Mouse (Mus musculus) heart, postnatal 4 days (tissue): ENCODE measurements around the gene Rgs6. TPM values are rescaled to one million over a fixed set of nuclear protein-coding genes. Genes with fewer than 3 reads are reported as not detected.

ENCODE experiments used
- DNase-seq: peaks from one replicate; pipeline ENCODE4 v3.0.0; 2021
- total RNA-seq, 2 experiments: library from RNA; stranded (reverse); gene quantifications; 2 replicates each; pipeline ENCODE4 v1.2.3; 2021

The Rgs6 gene
- total RNA-seq, 2 experiments from 2014 or later, result 20.8 to 21.5 TPM

GRCm38 (mm10) chr12:83038779-83039178 lies 450.7 kb downstream of the Rgs6 start:
- DNase-seq, result peak; percentile 15

DNA sequence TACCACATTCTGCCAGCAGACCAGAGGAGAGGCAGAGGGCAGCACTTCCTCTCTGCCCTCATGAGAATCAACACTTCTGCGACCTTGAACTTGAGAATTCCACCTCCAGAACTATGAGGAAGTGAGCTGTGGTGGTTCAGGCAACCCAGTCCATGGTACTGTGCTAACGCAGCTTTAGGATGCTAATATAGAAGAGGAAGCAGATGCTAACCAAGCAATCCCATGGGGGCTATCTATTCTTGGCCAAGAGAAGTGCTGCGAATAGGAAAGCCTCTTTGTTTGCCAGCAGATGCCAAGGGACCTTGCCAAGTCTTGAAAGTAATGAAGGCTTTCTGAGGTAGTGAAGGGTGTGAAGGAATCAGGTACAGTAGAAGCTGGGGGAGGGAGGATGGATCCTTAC lies 451.8 kb downstream of the Rgs6 start:
- no peak for DNase-seq

GRCm38 (mm10) chr12:83043980-83044620 lies 456.0 kb downstream of the Rgs6 start:
- no peak for DNase-seq

DNA sequence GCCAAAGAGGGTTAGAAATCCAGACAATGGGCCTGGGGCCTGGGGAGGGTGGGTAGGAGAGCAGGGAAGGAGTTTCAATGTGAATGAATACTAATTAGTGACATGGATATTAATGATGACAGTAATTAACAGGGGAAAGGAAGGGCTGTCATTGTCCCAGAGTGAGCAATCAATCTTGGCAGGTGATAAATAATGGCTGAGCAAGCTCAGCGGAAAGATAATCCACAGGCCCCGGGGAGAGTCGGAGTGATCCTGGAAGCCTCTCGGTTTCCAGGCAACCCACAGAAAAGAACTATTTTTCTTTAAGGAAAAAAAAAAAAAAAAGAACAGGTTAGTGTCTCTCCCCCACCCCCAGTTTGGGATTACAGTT lies 456.5 kb downstream of the Rgs6 start:
- no peak for DNase-seq

- peak; percentile 51 for DNase-seq
These were observed 457.0 kb downstream of the Rgs6 start for GRCm38 (mm10) chr12:83045001-83045531.

- DNase-seq, result no peak
These were observed 458.6 kb downstream of the Rgs6 start for GRCm38 (mm10) chr12:83046734-83047133.

GRCm38 (mm10) chr12:83047710-83048109 lies 459.6 kb downstream of the Rgs6 start:
- DNase-seq, result no peak

- no peak for DNase-seq
These were observed 462.4 kb downstream of the Rgs6 start for GRCm38 (mm10) chr12:83050514-83050913.

DNA sequence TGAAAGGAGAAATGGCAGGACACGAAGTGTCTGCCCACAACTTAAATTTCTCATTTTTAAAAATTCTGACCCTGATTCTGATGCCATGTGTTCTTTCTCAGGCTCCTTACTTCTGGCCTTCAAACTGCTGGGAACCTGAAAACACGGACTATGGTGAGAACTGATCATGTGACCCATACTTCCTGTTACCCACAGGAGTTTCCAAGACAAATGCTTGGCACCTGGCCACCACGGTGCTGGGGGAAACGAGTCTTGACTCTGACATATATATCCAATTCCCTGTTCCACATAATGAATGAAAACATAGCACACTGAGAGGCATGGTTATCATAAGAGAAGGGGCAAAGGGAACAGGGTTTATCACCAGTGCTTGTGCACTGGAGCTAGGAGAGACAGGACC lies 464.3 kb downstream of the Rgs6 start:
- peak; percentile 33 for DNase-seq

DNA sequence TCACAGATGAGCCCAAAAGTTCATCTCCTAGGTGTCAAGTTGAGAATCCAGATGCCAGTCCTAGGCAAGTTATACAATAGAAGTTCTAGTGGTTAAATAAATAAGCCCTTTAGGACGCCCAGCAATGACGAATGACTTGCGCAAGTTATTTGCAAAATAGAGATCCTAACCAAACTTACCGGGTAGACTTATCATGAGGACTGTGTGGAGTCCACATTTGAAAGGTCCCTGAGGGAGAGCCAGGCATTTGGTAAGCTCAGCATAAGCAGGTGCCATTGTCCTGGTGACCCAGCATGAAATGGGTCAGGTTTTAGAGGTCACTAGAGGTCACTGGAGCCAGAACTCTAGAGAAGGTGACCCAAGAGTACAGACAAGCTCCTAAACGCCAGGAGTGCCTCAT lies 467.6 kb downstream of the Rgs6 start:
- DNase-seq, result no peak

GRCm38 (mm10) chr12:83066426-83066825 lies 478.3 kb downstream of the Rgs6 start:
- no peak for DNase-seq

DNA sequence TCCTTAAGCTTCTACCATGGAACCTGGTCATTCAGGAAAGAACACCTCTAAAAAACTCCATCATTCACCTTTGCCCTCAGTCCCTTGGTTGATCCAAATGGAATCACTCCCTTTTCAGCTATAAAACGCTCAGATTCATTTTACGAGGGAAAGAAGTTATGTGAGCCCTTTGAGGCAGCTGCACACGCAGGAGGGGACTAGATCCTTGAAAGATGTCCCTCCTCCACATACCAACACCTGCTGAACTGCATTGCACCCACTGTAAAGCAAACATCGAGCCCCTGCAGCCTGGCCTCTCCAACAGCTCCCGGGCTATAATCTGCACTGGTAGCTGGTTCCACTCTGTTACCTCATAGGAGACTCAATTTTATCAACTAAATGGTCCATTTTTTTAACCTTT lies 482.8 kb downstream of the Rgs6 start:
- DNase-seq, result no peak

DNA sequence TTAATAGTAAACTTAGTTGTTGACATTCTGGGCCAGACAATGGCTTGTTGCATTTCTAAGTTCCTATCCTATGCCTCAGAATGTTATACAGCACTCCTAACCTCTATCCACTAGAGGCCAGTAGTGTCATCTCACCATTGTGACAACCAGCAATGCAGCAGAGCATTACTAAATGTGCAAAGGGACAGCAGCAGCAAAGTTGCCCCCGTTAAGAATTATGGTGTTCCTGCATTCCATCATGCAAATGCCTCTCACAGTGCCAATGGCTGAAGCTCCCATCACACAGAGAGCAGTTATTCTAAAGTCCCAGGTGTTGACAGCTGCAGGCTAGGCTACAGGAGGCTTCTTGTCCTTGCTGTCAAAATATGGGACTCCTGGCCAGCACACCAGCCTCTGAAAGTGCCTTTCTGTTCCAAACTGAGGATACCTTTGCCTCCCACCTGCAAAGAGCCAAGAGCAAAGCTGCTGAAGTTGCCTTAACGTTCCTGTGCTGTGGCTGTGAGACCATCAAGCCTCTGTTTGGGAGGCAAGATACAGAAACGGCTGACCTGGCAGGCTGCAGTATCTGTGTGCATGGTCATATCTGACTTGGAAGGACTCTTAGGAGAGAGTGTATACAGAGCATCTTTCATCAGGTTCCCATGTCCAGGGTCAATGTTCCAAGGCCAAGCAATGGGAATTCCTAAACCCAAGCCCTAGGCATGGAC lies 484.2 kb downstream of the Rgs6 start:
- peak; percentile 24 for DNase-seq

DNA sequence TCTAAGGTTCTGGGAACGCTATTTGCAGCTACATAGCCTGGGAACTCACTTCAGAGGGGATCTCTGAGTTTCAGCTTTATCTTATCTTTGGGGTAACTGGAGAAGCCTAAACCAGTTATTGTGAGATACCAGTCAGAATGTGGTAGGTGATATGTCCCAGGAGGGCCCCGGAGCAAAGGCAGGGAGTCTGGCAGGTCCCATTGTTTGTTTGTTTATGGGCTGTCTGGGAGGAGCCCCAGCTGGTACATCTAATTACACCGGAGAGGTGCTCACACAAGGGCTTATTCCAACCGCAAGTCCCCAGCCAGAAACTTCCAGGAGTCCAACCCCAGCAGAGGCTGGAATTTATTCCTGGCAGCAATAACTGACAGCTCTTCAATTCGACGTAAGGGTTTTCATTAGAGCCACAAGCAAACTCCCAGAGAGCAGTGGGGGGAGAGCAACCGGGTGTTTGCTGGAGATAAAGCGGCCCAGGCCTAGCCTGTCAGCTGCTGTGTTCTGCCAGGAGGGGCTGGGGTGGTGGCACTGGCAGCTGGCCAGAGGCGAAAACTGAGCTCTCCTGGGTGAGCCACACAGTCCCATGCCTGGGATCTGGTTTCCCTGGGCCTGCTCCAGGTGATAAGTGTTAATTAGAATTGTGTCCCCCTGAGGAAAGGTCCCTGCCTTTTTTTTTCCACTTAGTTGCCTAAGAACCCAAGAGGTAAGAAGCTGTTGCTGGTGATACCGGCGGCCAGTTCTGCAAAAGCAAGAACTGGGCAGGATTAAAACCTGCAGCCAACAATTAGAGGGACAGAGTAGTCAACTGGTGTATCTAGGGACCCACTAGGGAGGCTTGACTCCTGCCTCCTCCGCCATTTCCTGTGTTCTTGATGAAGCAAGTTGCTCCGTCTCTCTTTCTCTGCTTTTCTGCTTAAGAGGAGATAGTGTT lies 485.1 kb downstream of the Rgs6 start:
- DNase-seq, result peak; percentile 90

GRCm38 (mm10) chr12:83073879-83074368 lies 485.8 kb downstream of the Rgs6 start:
- DNase-seq, result no peak

DNA sequence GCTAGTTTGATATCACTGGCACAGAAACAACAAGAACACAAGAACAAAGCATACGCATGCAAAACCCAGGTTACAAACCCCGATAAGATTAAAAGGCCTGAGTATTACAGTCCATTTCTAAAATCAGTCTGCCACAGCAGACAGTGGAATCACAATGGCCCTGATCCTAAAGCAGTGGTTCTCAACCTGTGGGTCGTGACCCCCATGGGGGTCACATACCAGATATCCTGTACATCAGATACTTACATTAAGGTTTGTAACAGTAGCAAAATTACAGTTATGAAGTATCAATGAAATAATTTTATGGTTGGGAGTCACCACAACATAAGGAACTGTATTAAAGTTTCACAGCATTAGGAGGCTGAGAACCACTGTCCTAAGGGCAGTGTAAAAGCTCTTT lies 488.1 kb downstream of the Rgs6 start:
- DNase-seq, result no peak

- no peak for DNase-seq
These were observed 489.4 kb downstream of the Rgs6 start for GRCm38 (mm10) chr12:83077486-83077885.

- no peak for DNase-seq
These were observed 495.3 kb downstream of the Rgs6 start for GRCm38 (mm10) chr12:83083427-83083826.

GRCm38 (mm10) chr12:83084614-83085013 lies 496.5 kb downstream of the Rgs6 start:
- no peak for DNase-seq

DNA sequence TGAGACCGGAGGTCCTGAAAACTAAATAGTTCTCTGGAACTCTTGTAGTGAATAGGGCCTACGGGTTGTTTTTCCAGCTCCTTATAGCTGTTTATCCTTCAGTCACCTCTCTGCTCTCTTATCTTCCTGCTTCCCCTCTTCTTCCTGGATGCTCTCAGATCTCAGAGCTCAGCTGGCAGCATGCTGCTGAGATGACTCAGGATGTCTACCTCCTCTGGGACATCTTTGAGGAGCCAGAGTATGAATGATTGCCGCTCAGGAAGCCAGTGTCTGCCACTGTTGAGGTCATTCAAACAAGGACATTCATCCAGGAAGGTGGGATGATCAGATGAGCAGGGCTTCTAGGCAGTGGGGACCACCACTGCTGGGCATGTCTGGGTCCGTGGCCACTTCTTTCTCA lies 498.9 kb downstream of the Rgs6 start:
- no peak for DNase-seq

- DNase-seq, result peak; percentile 32
These were observed 499.5 kb downstream of the Rgs6 start for GRCm38 (mm10) chr12:83087555-83087954.

- no peak for DNase-seq
These were observed 503.9 kb downstream of the Rgs6 start for GRCm38 (mm10) chr12:83092001-83092400.

DNA sequence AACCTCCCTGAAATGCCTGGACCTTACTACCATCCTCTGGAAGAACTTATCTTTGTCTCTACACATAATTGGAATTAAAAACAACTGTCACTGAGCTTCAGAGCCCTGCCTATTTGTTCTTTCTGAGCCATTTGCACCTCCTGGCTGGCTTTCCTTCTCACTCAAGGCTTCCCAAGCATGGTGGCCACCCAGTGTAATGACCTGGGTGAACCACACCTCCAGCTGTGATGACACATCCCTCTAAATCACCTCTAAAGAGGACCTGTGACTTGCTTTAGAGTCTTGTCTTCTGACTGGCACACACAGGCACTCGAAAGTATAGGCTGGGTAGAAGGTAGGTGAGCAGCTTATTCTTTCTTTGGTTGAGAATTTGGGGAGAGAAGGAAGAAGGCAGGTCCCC lies 509.7 kb downstream of the Rgs6 start:
- DNase-seq, result no peak
